Mouse (Mus musculus): ENCODE results near the gene Tgoln1. TPM values are rescaled to one million over a fixed set of nuclear protein-coding genes. Genes with fewer than 3 reads are reported as not detected.

Tgoln1 gene
- polyA plus RNA-seq, 1 experiment from 2014 or later, result 44.1 TPM

GRCm38 (mm10) chr6:72630370-72630769 is 13.6 kb upstream of the Tgoln1 start:
- DNase-seq (ENCODE audit: low spot score), result no peak

- no peak for DNase-seq (ENCODE audit: low spot score)
Measured at GRCm38 (mm10) chr6:72627276-72627675, 10.5 kb upstream of the Tgoln1 start.

GRCm38 (mm10) chr6:72626391-72626790 is 9.6 kb upstream of the Tgoln1 start:
- DNase-seq (ENCODE audit: low spot score), result no peak

GRCm38 (mm10) chr6:72623661-72624402 is 7.0 kb upstream of the Tgoln1 start:
- DNase-seq (ENCODE audit: low spot score), result no peak

GRCm38 (mm10) chr6:72622917-72623316 is 6.1 kb upstream of the Tgoln1 start:
- no peak for DNase-seq (ENCODE audit: low spot score)

GRCm38 (mm10) chr6:72620920-72621319 is 4.1 kb upstream of the Tgoln1 start:
- no peak for DNase-seq (ENCODE audit: low spot score)

GRCm38 (mm10) chr6:72619734-72620532 is 3.1 kb upstream of the Tgoln1 start:
- no peak for DNase-seq (ENCODE audit: low spot score)

GRCm38 (mm10) chr6:72615561-72616375 is 1.0 kb downstream of the Tgoln1 start:
- peak; percentile 42 for DNase-seq (ENCODE audit: low spot score)

GRCm38 (mm10) chr6:72615151-72615550 is 1.6 kb downstream of the Tgoln1 start:
- DNase-seq (ENCODE audit: low spot score), result no peak

GRCm38 (mm10) chr6:72610261-72610660 is 6.5 kb downstream of the Tgoln1 start:
- DNase-seq (ENCODE audit: low spot score), result no peak

GRCm38 (mm10) chr6:72608662-72609184 is 8.1 kb downstream of the Tgoln1 start:
- DNase-seq (ENCODE audit: low spot score), result no peak

GRCm38 (mm10) chr6:72607676-72608075 is 9.1 kb downstream of the Tgoln1 start:
- DNase-seq (ENCODE audit: low spot score), result no peak

GRCm38 (mm10) chr6:72607060-72607459 is 9.7 kb downstream of the Tgoln1 start:
- no peak for DNase-seq (ENCODE audit: low spot score)

GRCm38 (mm10) chr6:72604066-72604465 is 12.7 kb downstream of the Tgoln1 start:
- no peak for DNase-seq (ENCODE audit: low spot score)

- DNase-seq (ENCODE audit: low spot score), result peak; percentile 86
Measured at GRCm38 (mm10) chr6:72601732-72602131, 15.1 kb downstream of the Tgoln1 start.

- DNase-seq (ENCODE audit: low spot score), result no peak
Measured at GRCm38 (mm10) chr6:72600771-72601170, 16.0 kb downstream of the Tgoln1 start.

GRCm38 (mm10) chr6:72600216-72600615 is 16.6 kb downstream of the Tgoln1 start:
- DNase-seq (ENCODE audit: low spot score), result no peak

GRCm38 (mm10) chr6:72598791-72599557 is 17.8 kb downstream of the Tgoln1 start:
- DNase-seq (ENCODE audit: low spot score), result no peak

- DNase-seq (ENCODE audit: low spot score), result peak; percentile 93
Measured at GRCm38 (mm10) chr6:72597956-72598753, 18.6 kb downstream of the Tgoln1 start, which contains the start of the genes Elmod3 and Retsat. Gene Elmod3, minus strand, starts transcription at chr6:72598413. Gene Retsat, plus strand, starts transcription at chr6:72598475.

Measured in thymus, postnatal 0 days (tissue).